Mouse (Mus musculus) stomach, embryonic 14.5 days (tissue): ENCODE results near the gene Cipc. TPM values are rescaled to one million over a fixed set of nuclear protein-coding genes. Genes with fewer than 3 reads are reported as not detected.

Source experiments
- ATAC-seq: fragments of 200-750 bp; cut with Nextera tagmentation; 2 replicates; pipeline ENCODE4 v1.8.0; 2017; ENCODE audit warnings: low read depth, moderate TSS enrichment; ENCODE audit not compliant: insufficient number of reproducible peaks, insufficient read depth, low FRiP score
- H3K27ac ChIP-seq: fragments of 300-500 bp; sonication (generic); 2 replicates; pipeline ENCODE4 v1.5.1; 2014; ENCODE audit warnings: mild to moderate bottlenecking, low read length, moderate library complexity, mixed read lengths
- H3K27me3 ChIP-seq: fragments of 300-500 bp; sonication (generic); 2 replicates; pipeline ENCODE4 v1.6.1; 2014; ENCODE audit warnings: low read length, control low read depth, mixed read lengths; ENCODE audit not compliant: control insufficient read depth, insufficient read depth
- H3K36me3 ChIP-seq: fragments of 300-500 bp; sonication (generic); 2 replicates; pipeline ENCODE4 v1.6.1; 2014; ENCODE audit warnings: mild to moderate bottlenecking, control low read depth, low read length, moderate library complexity, mixed read lengths; ENCODE audit not compliant: control insufficient read depth, insufficient read depth
- H3K4me1 ChIP-seq: fragments of 300-500 bp; sonication (generic); 2 replicates; pipeline ENCODE4 v1.6.1; 2014; ENCODE audit warnings: low read length, control low read depth, mixed read lengths; ENCODE audit not compliant: control insufficient read depth, insufficient read depth
- H3K4me2 ChIP-seq: fragments of 300-500 bp; sonication (generic); replicated peaks from 2 replicates; pipeline ENCODE4 v1.6.1; 2014; ENCODE audit warnings: low read depth, low read length, control low read depth
- H3K4me3 ChIP-seq: fragments of 300-500 bp; sonication (generic); 2 replicates; pipeline ENCODE4 v1.5.1; 2014; ENCODE audit warnings: low read depth, low read length, control low read depth
- H3K9ac ChIP-seq: fragments of 300-500 bp; sonication (generic); replicated peaks from 2 replicates; pipeline ENCODE4 v1.6.1; 2014; ENCODE audit warnings: low read depth, mild to moderate bottlenecking, control low read depth, low read length, moderate library complexity, mixed read lengths
- H3K9me3 ChIP-seq: fragments of 300-500 bp; sonication (generic); 2 replicates; pipeline ENCODE4 v1.6.1; 2016; ENCODE audit warnings: low read depth, low read length, control low read depth; ENCODE audit not compliant: control insufficient read depth
- WGBS: fragments of 180-500 bp; shearing (Covaris S2); extraction: QIAGEN DNeasy Blood & Tissue Kit; methylation state at CpG from one replicate; pipeline ENCODE4 v1.1.7; 2014; 5-methylcytosine and 5-hydroxymethylcytosine counted together
- polyA plus RNA-seq: library from polyadenylated mRNA; unstranded; fragments of >200 nt; fragmentation: Nextera tagmentation; extraction: Ambion mirVana; gene quantifications from 2 replicates; pipeline ENCODE4 v1.2.1, GENCODE M21; 2014

The Cipc gene
- polyA plus RNA-seq, 1 experiment from 2014 or later: 20.9 TPM

- Histone ChIP-seq H3K36me3 (no peaks in the 10 kb centered on the region), H3K9ac (no peak overlapping the region), H3K4me3 (no peak overlapping the region), H3K4me2 (no peak overlapping the region), H3K27ac (no peak overlapping the region), H3K27me3 (peaks cover 5% of the 10 kb centered on the region; the same call in 1 of the 2 replicates), H3K4me1 (no peaks in the 10 kb centered on the region), H3K9me3 (no peaks in the 10 kb centered on the region)
- 73% methylated on average over 6 of the region's 6 CpGs for WGBS
- ATAC-seq: no peak
Observed at GRCm38 (mm10) chr12:86995931-86996330, 49.1 kb downstream of the Cipc start.

DNA sequence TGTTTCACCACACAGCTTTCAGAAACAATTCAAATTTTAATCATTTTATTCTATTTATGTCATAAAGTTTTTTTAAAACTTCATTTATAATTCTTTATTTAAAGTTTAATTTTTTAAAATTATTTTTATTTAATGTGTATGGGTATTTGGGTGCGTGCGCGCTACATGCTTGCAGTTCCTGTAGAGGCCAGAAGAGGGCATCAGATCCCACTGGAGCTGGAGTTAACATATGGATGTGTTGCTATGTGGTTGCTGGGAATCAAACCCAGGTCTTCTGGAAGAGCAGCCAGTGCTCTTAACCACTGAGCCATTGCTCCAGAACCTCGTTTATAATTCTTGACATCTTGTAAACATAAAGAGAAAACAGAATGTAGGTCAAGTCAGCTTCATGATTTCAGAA lies 51.9 kb downstream of the Cipc start:
- 81% methylated on average over 4 of the region's 4 CpGs for WGBS
- H3K4me1 ChIP-seq: no peaks in the 10 kb centered on the region
- no peaks in the 10 kb centered on the region for H3K36me3 ChIP-seq
- no peaks in the 10 kb centered on the region for H3K27me3 ChIP-seq
- no peaks in the 10 kb centered on the region for H3K9me3 ChIP-seq
- H3K4me2 ChIP-seq: no peak overlapping the region
- H3K9ac ChIP-seq: no peak overlapping the region
- no peak overlapping the region for H3K4me3 ChIP-seq
- ATAC-seq: no peak
- no peak overlapping the region for H3K27ac ChIP-seq

DNA sequence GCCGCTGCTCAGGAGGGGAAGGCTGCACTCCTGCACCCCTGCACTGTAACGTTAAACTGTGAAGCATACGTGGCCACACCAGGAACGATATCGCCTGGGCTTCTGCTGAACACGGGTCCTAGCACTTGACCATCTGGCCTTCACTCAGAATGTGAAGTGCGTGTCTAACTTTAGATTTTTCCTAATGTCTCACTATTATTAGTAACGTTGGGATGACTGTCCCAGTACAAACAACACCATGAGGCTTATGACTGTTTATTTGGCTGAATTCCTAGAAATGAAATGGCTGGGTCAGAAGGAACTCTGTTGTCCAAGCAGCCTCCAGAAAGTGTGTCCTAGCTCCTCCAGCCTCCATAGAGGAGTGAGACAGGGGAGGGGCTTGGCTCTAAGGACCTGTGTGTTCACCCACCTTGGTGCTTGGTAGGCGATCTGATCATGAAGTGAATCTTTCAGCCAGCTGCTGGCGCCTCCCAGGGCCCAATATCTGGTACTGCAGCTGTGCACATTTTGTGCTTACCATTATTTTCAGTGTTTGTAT lies 52.5 kb downstream of the Cipc start:
- Histone ChIP-seq H3K27ac (no peak overlapping the region), H3K36me3 (no peaks in the 10 kb centered on the region), H3K4me3 (no peak overlapping the region), H3K4me2 (no peak overlapping the region), H3K4me1 (no peaks in the 10 kb centered on the region), H3K9ac (no peak overlapping the region), H3K9me3 (no peaks in the 10 kb centered on the region), H3K27me3 (no peaks in the 10 kb centered on the region)
- 62% methylated on average over 10 of the region's 10 CpGs for WGBS
- ATAC-seq: no peak

DNA sequence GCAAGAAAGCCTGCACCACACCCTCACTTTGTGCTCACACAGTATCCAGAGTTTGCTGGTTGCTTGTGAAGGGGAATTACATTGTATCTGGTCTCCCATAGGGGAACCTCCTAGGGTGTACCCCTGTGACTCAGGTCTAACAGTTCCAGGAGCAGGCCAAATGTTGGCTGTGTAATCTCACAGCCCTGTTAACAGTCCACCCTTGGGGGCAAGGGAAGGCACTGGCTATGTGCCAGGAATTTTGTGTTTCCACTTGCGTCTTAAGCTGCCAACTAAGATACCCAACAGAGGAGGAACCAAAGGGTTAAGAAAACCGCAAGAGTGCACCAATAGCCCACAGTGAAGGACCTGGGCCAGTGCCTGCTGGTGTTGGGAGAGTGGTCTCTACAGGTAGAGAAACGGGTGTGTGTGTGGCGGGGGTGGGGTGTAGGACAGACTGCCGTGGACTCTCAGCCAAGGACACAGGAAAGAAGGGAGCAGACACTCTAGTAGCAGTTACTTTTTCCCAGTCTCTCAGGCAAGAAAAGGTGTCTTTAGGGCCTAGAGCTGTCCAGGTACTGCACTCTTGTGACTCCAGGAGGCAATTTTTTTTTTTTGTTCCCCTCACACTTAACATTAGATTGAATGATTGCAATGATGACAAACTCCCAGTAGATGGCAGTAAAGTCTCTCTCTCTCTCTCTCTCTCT lies 53.5 kb downstream of the Cipc start:
- no peak for ATAC-seq
- no peak overlapping the region for H3K9ac ChIP-seq
- H3K4me1 ChIP-seq: no peaks in the 10 kb centered on the region
- H3K4me3 ChIP-seq: no peak overlapping the region
- WGBS: 48% methylated on average over 5 of the region's 5 CpGs
- no peak overlapping the region for H3K4me2 ChIP-seq
- no peaks in the 10 kb centered on the region for H3K36me3 ChIP-seq
- H3K27ac ChIP-seq: no peak overlapping the region
- no peaks in the 10 kb centered on the region for H3K27me3 ChIP-seq
- H3K9me3 ChIP-seq: no peaks in the 10 kb centered on the region

GRCm38 (mm10) chr12:87000840-87001176 lies 54.0 kb downstream of the Cipc start:
- H3K27me3 ChIP-seq: no peaks in the 10 kb centered on the region
- ATAC-seq: no peak
- H3K36me3 ChIP-seq: no peaks in the 10 kb centered on the region
- H3K9ac ChIP-seq: no peak overlapping the region
- no peak overlapping the region for H3K4me2 ChIP-seq
- H3K4me3 ChIP-seq: no peak overlapping the region
- H3K4me1 ChIP-seq: no peaks in the 10 kb centered on the region
- WGBS: 42% methylated on average over 6 of the region's 6 CpGs
- no peak overlapping the region for H3K27ac ChIP-seq
- no peaks in the 10 kb centered on the region for H3K9me3 ChIP-seq

- Histone ChIP-seq H3K4me1 (no peaks in the 10 kb centered on the region), H3K27ac (no peak overlapping the region), H3K27me3 (no peaks in the 10 kb centered on the region), H3K4me3 (no peak overlapping the region), H3K4me2 (no peak overlapping the region), H3K36me3 (no peaks in the 10 kb centered on the region), H3K9me3 (no peaks in the 10 kb centered on the region), H3K9ac (no peak overlapping the region)
- ATAC-seq: no peak
- WGBS: 52% methylated on average over 7 of the region's 7 CpGs
Observed at GRCm38 (mm10) chr12:87002209-87002608, 55.4 kb downstream of the Cipc start.

- Histone ChIP-seq H3K27ac (no peak overlapping the region), H3K27me3 (no peaks in the 10 kb centered on the region), H3K4me3 (no peak overlapping the region), H3K4me1 (no peaks in the 10 kb centered on the region), H3K9me3 (no peaks in the 10 kb centered on the region), H3K36me3 (no peaks in the 10 kb centered on the region), H3K4me2 (no peak overlapping the region), H3K9ac (no peak overlapping the region)
- 70% methylated on average over 7 of the region's 7 CpGs for WGBS
- no peak for ATAC-seq
Observed at GRCm38 (mm10) chr12:87002815-87003214, 56.0 kb downstream of the Cipc start.

DNA sequence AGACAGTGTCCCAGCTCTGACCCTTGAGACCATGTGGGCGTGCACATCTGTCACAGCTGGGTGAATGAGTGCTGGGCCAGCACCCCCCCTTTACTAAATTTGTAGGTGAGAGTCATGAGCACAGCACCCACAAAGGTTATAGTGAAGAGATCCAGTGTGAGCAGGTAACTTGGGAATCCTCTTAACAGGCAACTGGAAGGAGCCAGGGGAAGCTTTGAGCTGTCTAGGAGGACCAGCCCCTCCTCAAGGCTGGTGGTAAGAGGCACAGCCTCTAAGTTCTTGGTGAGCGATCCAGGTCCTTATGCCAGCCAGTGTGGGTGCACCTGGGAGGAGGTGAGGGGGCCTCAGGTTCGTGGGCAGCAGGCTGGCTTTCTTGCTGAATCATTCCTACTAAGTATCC lies 56.8 kb downstream of the Cipc start:
- ATAC-seq: no peak
- 53% methylated on average over 3 of the region's 3 CpGs for WGBS
- no peak overlapping the region for H3K4me3 ChIP-seq
- no peaks in the 10 kb centered on the region for H3K4me1 ChIP-seq
- no peaks in the 10 kb centered on the region for H3K9me3 ChIP-seq
- no peak overlapping the region for H3K27ac ChIP-seq
- no peak overlapping the region for H3K4me2 ChIP-seq
- H3K27me3 ChIP-seq: no peaks in the 10 kb centered on the region
- H3K36me3 ChIP-seq: no peaks in the 10 kb centered on the region
- H3K9ac ChIP-seq: no peak overlapping the region

DNA sequence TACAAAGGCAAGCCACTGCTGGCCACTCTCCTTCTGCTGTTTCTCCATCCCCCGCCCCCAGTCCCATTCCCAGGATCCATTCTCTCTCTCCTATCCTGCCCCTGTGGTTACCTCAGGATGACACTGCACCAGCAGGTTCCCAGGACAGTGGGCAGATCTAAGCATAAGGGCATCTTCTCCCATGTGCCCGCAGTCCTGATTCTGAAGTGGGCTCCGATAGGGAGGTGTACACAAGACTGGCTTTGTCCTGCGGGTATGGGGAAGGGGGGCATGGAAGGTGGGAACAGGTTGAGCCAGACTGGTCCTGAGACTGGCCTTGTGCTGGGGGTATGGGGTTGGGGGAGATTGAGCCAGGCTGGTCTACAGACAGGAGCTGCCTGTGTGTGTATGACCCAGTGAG lies 57.8 kb downstream of the Cipc start:
- 75% methylated on average over 4 of the region's 4 CpGs for WGBS
- H3K9me3 ChIP-seq: no peaks in the 10 kb centered on the region
- ATAC-seq: no peak
- H3K36me3 ChIP-seq: no peaks in the 10 kb centered on the region
- no peak overlapping the region for H3K9ac ChIP-seq
- H3K27me3 ChIP-seq: no peaks in the 10 kb centered on the region
- no peak overlapping the region for H3K27ac ChIP-seq
- H3K4me2 ChIP-seq: no peak overlapping the region
- no peaks in the 10 kb centered on the region for H3K4me1 ChIP-seq
- H3K4me3 ChIP-seq: no peak overlapping the region
